ENCODE assay signal across 14 mouse cellular contexts in the genomic region with DNA sequence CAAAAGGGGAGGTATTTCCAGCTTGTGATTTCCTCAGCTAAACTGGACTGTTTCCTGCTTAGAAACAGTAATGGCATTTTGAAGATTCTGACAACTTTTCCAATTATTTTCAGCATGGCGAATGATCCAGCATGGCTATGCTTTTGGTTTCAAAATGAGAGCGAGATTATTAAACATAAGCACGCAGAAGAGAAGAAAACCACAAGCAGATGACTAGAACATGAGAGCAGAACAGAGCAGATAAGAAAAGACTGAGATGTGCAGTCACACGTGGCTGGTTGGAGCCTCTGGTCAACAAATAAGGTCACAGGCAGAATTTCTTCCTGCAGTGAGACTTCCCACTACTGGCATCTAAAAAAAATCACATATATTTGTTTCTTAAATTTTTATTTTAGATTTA. TPM values are rescaled to one million over a fixed set of nuclear protein-coding genes. Genes with fewer than 3 reads are reported as not detected.
DNase-seq lines count a peak whose midpoint lies in the region; ATAC-seq lines count a peak whose summit lies in the region.
"Had no signal": no experiment of that assay in that cellular context is flagged by ENCODE, and none has a peak within 500 bp of the region (broad histone marks: within the 10 kb centered on the region; RNA-seq: fewer than 3 reads in every experiment).

No protein-coding gene starts in this region.

- no peak overlapping the region for H3K4me3 ChIP-seq in heart, embryonic 13.5 days
- H3K4me3 ChIP-seq in intestine, embryonic 15.5 days (replicated peaks), result no peak overlapping the region
- no peak overlapping the region for H3K4me3 ChIP-seq in kidney, embryonic 16.5 days (ENCODE audit: low read length)
- H3K4me3 ChIP-seq: limb, embryonic 12.5 days; midbrain, embryonic 10.5 days had no signal

- no peaks in the 10 kb centered on the region for H3K9me3 ChIP-seq in heart, embryonic 13.5 days
- no peaks in the 10 kb centered on the region for H3K9me3 ChIP-seq in intestine, embryonic 15.5 days
- no peaks in the 10 kb centered on the region for H3K9me3 ChIP-seq in kidney, embryonic 16.5 days (ENCODE audit: low read length)
- H3K9me3 ChIP-seq: limb, embryonic 12.5 days; midbrain, embryonic 10.5 days had no signal

- 66% methylated on average over 4 of the region's 4 CpGs for WGBS in heart, embryonic 13.5 days
- 66% methylated on average over 4 of the region's 4 CpGs for WGBS in intestine, embryonic 15.5 days
- WGBS in kidney, embryonic 16.5 days, result 81% methylated on average over 4 of the region's 4 CpGs

- peaks cover 22% of the 10 kb centered on the region for H3K4me1 ChIP-seq in heart, embryonic 13.5 days
- H3K4me1 ChIP-seq in intestine, embryonic 15.5 days (replicated peaks), result no peaks in the 10 kb centered on the region; the same call in 1 of the 2 replicates
- no peaks in the 10 kb centered on the region for H3K4me1 ChIP-seq in kidney, embryonic 16.5 days (ENCODE audit: insufficient read depth, low read length)
- H3K4me1 ChIP-seq: limb, embryonic 12.5 days had no signal

- DNase-seq in heart, adult 8-10 months (ENCODE audit: low spot score), result no peak
- no peak for DNase-seq in testis, postnatal 14 days (ENCODE audit: low spot score)
- DNase-seq in left cerebral cortex, postnatal 36 days (ENCODE audit: low spot score in 2 of 2), result no peak
- DNase-seq: cerebellum, postnatal 10 days; kidney, postnatal 10 days had no signal

- ATAC-seq in heart, embryonic 13.5 days (ENCODE audit: extremely low read depth, insufficient number of reproducible peaks, low FRiP score, low TSS enrichment), result no peak
- ATAC-seq in CD4-positive, CD25-positive, alpha-beta regulatory T cell, adult 4 months, result peak; percentile 45
- ATAC-seq in intestine, embryonic 15.5 days, result no peak
- peak; percentile 59; the same call in 1 of the 2 replicates for ATAC-seq in megakaryocyte progenitor cell, adult 5-6 weeks (replicated peaks; ENCODE audit: poor library complexity)
- no peak for ATAC-seq in kidney, embryonic 16.5 days (ENCODE audit: low FRiP score, low TSS enrichment)
- ATAC-seq: hindbrain, postnatal 0 days had no signal

- H3K4me2 ChIP-seq in heart, embryonic 13.5 days, result peak overlapping the region; percentile 44
- H3K4me2 ChIP-seq in intestine, embryonic 15.5 days (replicated peaks), result 0 out of 2 replicates have a peak overlapping the region, but pooled peaks have one; percentile 14
- no peak overlapping the region for H3K4me2 ChIP-seq in kidney, embryonic 16.5 days (replicated peaks; ENCODE audit: low read depth, low read length)
- H3K4me2 ChIP-seq: limb, embryonic 12.5 days had no signal

- intact Hi-C loops in left cerebral cortex, postnatal 36 days (cut with DNase I), result no loop called here

- H3K27me3 ChIP-seq in heart, embryonic 13.5 days (replicated peaks), result no peaks in the 10 kb centered on the region
- no peaks in the 10 kb centered on the region for H3K27me3 ChIP-seq in intestine, embryonic 15.5 days (replicated peaks)
- H3K27me3 ChIP-seq in kidney, embryonic 16.5 days (ENCODE audit: insufficient read depth, low read length), result no peaks in the 10 kb centered on the region
- H3K27me3 ChIP-seq: limb, embryonic 12.5 days had no signal

- H3K27ac ChIP-seq in heart, embryonic 13.5 days (replicated peaks), result peak overlapping the region; percentile 59
- H3K27ac ChIP-seq in intestine, embryonic 15.5 days, result no peak overlapping the region
- H3K27ac ChIP-seq in kidney, embryonic 16.5 days (ENCODE audit: low read length), result no peak overlapping the region
- H3K27ac ChIP-seq: hindbrain, postnatal 0 days; limb, embryonic 12.5 days; midbrain, embryonic 10.5 days had no signal

- 0 out of 2 replicates have a peak overlapping the region, but pooled peaks have one; percentile 7 for H3K9ac ChIP-seq in heart, embryonic 13.5 days
- no peak overlapping the region for H3K9ac ChIP-seq in intestine, embryonic 15.5 days
- H3K9ac ChIP-seq in kidney, embryonic 16.5 days (replicated peaks; ENCODE audit: low read length), result no peak overlapping the region
- H3K9ac ChIP-seq: limb, embryonic 12.5 days had no signal

- H3K36me3 ChIP-seq in heart, embryonic 13.5 days, result no peaks in the 10 kb centered on the region
- no peaks in the 10 kb centered on the region for H3K36me3 ChIP-seq in intestine, embryonic 15.5 days
- no peaks in the 10 kb centered on the region for H3K36me3 ChIP-seq in kidney, embryonic 16.5 days (ENCODE audit: insufficient read depth, low read length)
- H3K36me3 ChIP-seq: limb, embryonic 12.5 days; midbrain, embryonic 10.5 days had no signal

RNA-seq across cellular contexts. Expression of a gene that starts 12.7 kb away (rescaled TPM):
- 61.2 and 72.2 TPM in 2 replicates for polyA plus RNA-seq in heart, embryonic 13.5 days (2015; fragmentation: Nextera tagmentation; extraction: Ambion mirVana)
- 10 to 100 TPM; 24.4 to 26.7 (median 26.1) TPM for total RNA-seq in heart, adult 8-10 months (2022)
- 10 to 100 TPM; 31.1 to 45.5 TPM for polyA plus RNA-seq in CD4-positive, CD25-positive, alpha-beta regulatory T cell, adult 4 months (2017; shearing (Covaris generic))
- 66.9 and 71.5 TPM in 2 replicates for polyA plus RNA-seq in intestine, embryonic 15.5 days (2015; fragmentation: Nextera tagmentation; extraction: Ambion mirVana)
- 39.4 and 51.9 TPM in 2 replicates for total RNA-seq in megakaryocyte progenitor cell, adult 5-6 weeks (2015)
- 26.9 and 33.7 TPM in 2 replicates for total RNA-seq in megakaryocyte progenitor cell, adult 5-6 weeks (2017)
- polyA plus RNA-seq in kidney, embryonic 16.5 days (2015; fragmentation: Nextera tagmentation; extraction: Ambion mirVana), result 88.0 and 91.8 TPM in 2 replicates
- 10 to 100 TPM; 30.3 to 45.5 TPM for total RNA-seq in left cerebral cortex, postnatal 36 days (2021)

RNA-seq across cellular contexts. Expression of a gene that starts 25.6 kb away (rescaled TPM):
- 3.1 and 3.2 TPM in 2 replicates for polyA plus RNA-seq in heart, embryonic 13.5 days (2015; fragmentation: Nextera tagmentation; extraction: Ambion mirVana)
- total RNA-seq in heart, adult 8-10 months (2022), result under 1 TPM; 0.30 to 0.50 (median 0.35) TPM
- polyA plus RNA-seq in CD4-positive, CD25-positive, alpha-beta regulatory T cell, adult 4 months (2017; shearing (Covaris generic)), result 1 to 10 TPM; 1.3 to 1.7 TPM
- 2.2 and 2.3 TPM in 2 replicates for polyA plus RNA-seq in intestine, embryonic 15.5 days (2015; fragmentation: Nextera tagmentation; extraction: Ambion mirVana)
- 1.1 and 1.6 TPM in 2 replicates for total RNA-seq in megakaryocyte progenitor cell, adult 5-6 weeks (2015)
- total RNA-seq in megakaryocyte progenitor cell, adult 5-6 weeks (2017), result 0.58 and 0.98 TPM in 2 replicates
- polyA plus RNA-seq in kidney, embryonic 16.5 days (2015; fragmentation: Nextera tagmentation; extraction: Ambion mirVana), result 3.8 and 4.7 TPM in 2 replicates
- total RNA-seq in left cerebral cortex, postnatal 36 days (2021), result 1 to 10 TPM; 1.3 to 1.9 TPM

RNA-seq across cellular contexts. Expression of a gene that starts 38.3 kb away (rescaled TPM):
- 28.0 and 29.7 TPM in 2 replicates for polyA plus RNA-seq in heart, embryonic 13.5 days (2015; fragmentation: Nextera tagmentation; extraction: Ambion mirVana)
- total RNA-seq in heart, adult 8-10 months (2022), result 10 to 100 TPM; 20.5 to 25.0 (median 21.7) TPM
- polyA plus RNA-seq in CD4-positive, CD25-positive, alpha-beta regulatory T cell, adult 4 months (2017; shearing (Covaris generic)), result 10 to 100 TPM; 78.3 to 80.7 TPM
- polyA plus RNA-seq in intestine, embryonic 15.5 days (2015; fragmentation: Nextera tagmentation; extraction: Ambion mirVana), result 26.5 and 27.2 TPM in 2 replicates
- 18.5 and 18.7 TPM in 2 replicates for total RNA-seq in megakaryocyte progenitor cell, adult 5-6 weeks (2015)
- 17.1 and 20.6 TPM in 2 replicates for total RNA-seq in megakaryocyte progenitor cell, adult 5-6 weeks (2017)
- 22.9 and 32.2 TPM in 2 replicates for polyA plus RNA-seq in kidney, embryonic 16.5 days (2015; fragmentation: Nextera tagmentation; extraction: Ambion mirVana)
- total RNA-seq in left cerebral cortex, postnatal 36 days (2021), result 10 to 100 TPM; 43.8 to 58.5 TPM

RNA-seq across cellular contexts. Expression of a gene that starts 52.6 kb away (rescaled TPM):
- polyA plus RNA-seq in heart, embryonic 13.5 days (2015; fragmentation: Nextera tagmentation; extraction: Ambion mirVana), result 7.1 and 7.7 TPM in 2 replicates
- 1 to 10 TPM; 4.5 to 6.0 (median 5.0) TPM for total RNA-seq in heart, adult 8-10 months (2022)
- 10 to 100 TPM in 1 of 2 experiments, 1 to 10 TPM in 1; 7.7 to 10.6 TPM for polyA plus RNA-seq in CD4-positive, CD25-positive, alpha-beta regulatory T cell, adult 4 months (2017; shearing (Covaris generic))
- polyA plus RNA-seq in intestine, embryonic 15.5 days (2015; fragmentation: Nextera tagmentation; extraction: Ambion mirVana), result 8.6 and 8.7 TPM in 2 replicates
- 7.5 and 9.1 TPM in 2 replicates for total RNA-seq in megakaryocyte progenitor cell, adult 5-6 weeks (2015)
- total RNA-seq in megakaryocyte progenitor cell, adult 5-6 weeks (2017), result 15.5 and 17.5 TPM in 2 replicates
- 12.9 and 13.9 TPM in 2 replicates for polyA plus RNA-seq in kidney, embryonic 16.5 days (2015; fragmentation: Nextera tagmentation; extraction: Ambion mirVana)
- total RNA-seq in left cerebral cortex, postnatal 36 days (2021), result 1 to 10 TPM; 7.1 to 9.4 TPM

RNA-seq across cellular contexts. Expression of a gene that starts 53.0 kb away (rescaled TPM):
- 2.0 and 2.1 TPM in 2 replicates for polyA plus RNA-seq in heart, embryonic 13.5 days (2015; fragmentation: Nextera tagmentation; extraction: Ambion mirVana)
- total RNA-seq in heart, adult 8-10 months (2022), result 1 to 10 TPM in 1 of 4 experiments, under 1 TPM in 3; 0.17 to 1.1 (median 0.41) TPM
- polyA plus RNA-seq in CD4-positive, CD25-positive, alpha-beta regulatory T cell, adult 4 months (2017; shearing (Covaris generic)), result under 1 TPM in 1 of 2 experiments, not detected in 1; 0.36 TPM
- polyA plus RNA-seq in intestine, embryonic 15.5 days (2015; fragmentation: Nextera tagmentation; extraction: Ambion mirVana), result 2.2 and 2.9 TPM in 2 replicates
- total RNA-seq in megakaryocyte progenitor cell, adult 5-6 weeks (2015), result 0.10 and 0.12 TPM in 2 replicates
- total RNA-seq in megakaryocyte progenitor cell, adult 5-6 weeks (2017), result 0.33 TPM in 1 of 2 replicates, not detected in the other
- polyA plus RNA-seq in kidney, embryonic 16.5 days (2015; fragmentation: Nextera tagmentation; extraction: Ambion mirVana), result 1.9 and 2.3 TPM in 2 replicates
- 1 to 10 TPM; 1.4 to 1.7 TPM for total RNA-seq in left cerebral cortex, postnatal 36 days (2021)
- total RNA-seq: granulocyte monocyte progenitor cell, adult 5-6 weeks had no signal

Comparison
In these comparisons a context has a peak if more than half of its experiments do, and no peak if none do; other contexts are left out.
1. ATAC-seq: peak in CD4-positive, CD25-positive, alpha-beta regulatory T cell, adult 4 months (single experiment) and megakaryocyte progenitor cell, adult 5-6 weeks (single experiment); none in heart, embryonic 13.5 days (single experiment), intestine, embryonic 15.5 days (single experiment) and kidney, embryonic 16.5 days (single experiment).